Mouse (Mus musculus): ENCODE results near the gene Trpm3. TPM values are rescaled to one million over a fixed set of nuclear protein-coding genes. Genes with fewer than 3 reads are reported as not detected.
A peak's percentile ranks its signal among the peaks of the same experiment; 100 is the strongest.

Trpm3 gene
- total RNA-seq, 1 experiment from 2014 or later = not detected

DNA sequence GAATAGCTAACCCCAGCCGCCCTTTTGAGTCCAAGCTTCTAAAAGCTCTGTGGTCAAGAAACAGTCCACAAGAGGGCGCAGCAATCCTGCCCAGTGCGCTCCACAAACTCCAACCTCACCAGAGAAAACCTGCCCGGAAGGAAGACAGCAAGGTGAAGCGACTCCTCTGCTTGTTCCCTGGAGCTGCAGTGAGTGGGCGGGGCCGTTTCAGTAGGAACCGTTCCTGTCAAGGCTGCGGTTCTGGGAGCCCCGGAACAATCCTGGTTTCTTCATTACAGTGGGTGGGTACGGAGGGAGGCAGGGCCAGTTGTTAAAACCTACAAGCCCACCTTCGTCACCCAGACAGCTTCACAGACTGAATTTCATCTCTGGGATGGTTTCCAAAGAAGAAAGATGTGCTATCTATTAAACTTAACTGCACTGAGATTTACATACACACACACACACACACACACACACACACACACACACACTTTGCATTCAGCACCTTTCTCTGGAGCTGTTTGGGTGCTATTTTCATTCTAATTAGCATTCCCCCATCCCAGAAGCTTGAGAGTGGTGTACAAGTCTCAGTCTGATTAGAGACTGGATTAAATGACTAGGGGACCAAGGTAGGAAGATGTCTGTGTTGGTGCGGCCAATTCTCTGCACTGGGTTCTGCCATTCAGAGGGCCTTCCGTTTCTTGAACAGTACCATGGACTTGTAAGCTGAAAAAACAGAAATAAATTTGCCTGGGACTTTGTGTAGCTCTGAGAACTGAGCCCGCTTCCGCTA, 777.2 kb downstream of the Trpm3 start:
- ATAC-seq (replicated peaks in 1 of 2; ENCODE audit: insufficient read depth in 1 of 2, low FRiP score in 2 of 2, low TSS enrichment in 1 of 2, low read depth in 1 of 2, poor library complexity in 2 of 2, severe bottlenecking in 2 of 2) = peak; percentile 76 to 87

GRCm38 (mm10) chr19:22916643-22917344, 777.9 kb downstream of the Trpm3 start:
- peak; percentile 19 to 29; a peak in 1 of 4 replicates for ATAC-seq (replicated peaks in 1 of 2; ENCODE audit: insufficient read depth in 1 of 2, low FRiP score in 2 of 2, low TSS enrichment in 1 of 2, low read depth in 1 of 2, poor library complexity in 2 of 2, severe bottlenecking in 2 of 2)

- ATAC-seq (replicated peaks in 1 of 2; ENCODE audit: insufficient read depth in 1 of 2, low FRiP score in 2 of 2, low TSS enrichment in 1 of 2, low read depth in 1 of 2, poor library complexity in 2 of 2, severe bottlenecking in 2 of 2) = no peak
These were observed 778.5 kb downstream of the Trpm3 start for GRCm38 (mm10) chr19:22917345-22917735.

DNA sequence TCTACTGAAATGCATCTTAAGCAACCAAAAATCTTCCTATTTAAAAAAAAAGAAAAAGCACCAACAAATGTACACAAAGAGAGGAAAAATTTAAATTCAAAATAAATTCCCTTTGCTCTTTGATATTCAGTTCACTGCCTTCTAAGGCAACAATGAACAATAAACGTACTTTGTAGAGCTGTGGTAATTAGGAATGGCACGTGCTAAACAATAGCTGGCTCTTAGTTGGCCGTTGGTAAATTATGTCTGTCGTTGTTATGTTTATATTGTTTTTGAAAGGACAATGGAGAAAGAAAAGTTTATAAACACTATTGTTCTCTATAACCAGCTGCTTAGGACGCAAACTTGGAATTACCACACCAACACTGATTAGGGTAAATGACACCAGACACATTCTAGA, 782.1 kb downstream of the Trpm3 start:
- ATAC-seq (replicated peaks in 1 of 2; ENCODE audit: insufficient read depth in 1 of 2, low FRiP score in 2 of 2, low TSS enrichment in 1 of 2, low read depth in 1 of 2, poor library complexity in 2 of 2, severe bottlenecking in 2 of 2) = no peak

GRCm38 (mm10) chr19:22922871-22923670, 784.2 kb downstream of the Trpm3 start:
- ATAC-seq (replicated peaks in 1 of 2; ENCODE audit: insufficient read depth in 1 of 2, low FRiP score in 2 of 2, low TSS enrichment in 1 of 2, low read depth in 1 of 2, poor library complexity in 2 of 2, severe bottlenecking in 2 of 2) = no peak

DNA sequence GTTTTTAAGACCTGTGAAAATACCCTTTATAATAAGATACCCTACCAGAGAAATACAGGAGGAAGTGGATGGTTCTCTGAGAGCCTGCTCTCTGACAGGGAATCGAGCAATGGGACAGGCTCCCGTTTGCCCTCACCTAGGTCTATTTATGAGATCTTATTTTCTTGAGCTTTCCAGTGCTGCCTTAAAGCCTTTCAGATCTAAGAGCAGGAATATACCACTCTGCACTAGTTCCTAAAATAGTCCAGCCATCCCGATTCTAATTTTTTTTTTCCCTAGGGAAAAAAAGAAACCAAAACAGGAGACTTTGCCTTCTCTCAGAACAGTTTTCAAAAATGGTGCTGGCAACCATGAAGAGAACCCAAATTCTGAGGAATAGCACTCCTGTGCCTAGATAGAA, 786.4 kb downstream of the Trpm3 start:
- no peak for ATAC-seq (replicated peaks in 1 of 2; ENCODE audit: insufficient read depth in 1 of 2, low FRiP score in 2 of 2, low TSS enrichment in 1 of 2, low read depth in 1 of 2, poor library complexity in 2 of 2, severe bottlenecking in 2 of 2)

GRCm38 (mm10) chr19:22926753-22927152, 787.9 kb downstream of the Trpm3 start:
- no peak for ATAC-seq (replicated peaks in 1 of 2; ENCODE audit: insufficient read depth in 1 of 2, low FRiP score in 2 of 2, low TSS enrichment in 1 of 2, low read depth in 1 of 2, poor library complexity in 2 of 2, severe bottlenecking in 2 of 2)

- no peak for ATAC-seq (replicated peaks in 1 of 2; ENCODE audit: insufficient read depth in 1 of 2, low FRiP score in 2 of 2, low TSS enrichment in 1 of 2, low read depth in 1 of 2, poor library complexity in 2 of 2, severe bottlenecking in 2 of 2)
These were observed 789.5 kb downstream of the Trpm3 start for GRCm38 (mm10) chr19:22928366-22928765.

DNA sequence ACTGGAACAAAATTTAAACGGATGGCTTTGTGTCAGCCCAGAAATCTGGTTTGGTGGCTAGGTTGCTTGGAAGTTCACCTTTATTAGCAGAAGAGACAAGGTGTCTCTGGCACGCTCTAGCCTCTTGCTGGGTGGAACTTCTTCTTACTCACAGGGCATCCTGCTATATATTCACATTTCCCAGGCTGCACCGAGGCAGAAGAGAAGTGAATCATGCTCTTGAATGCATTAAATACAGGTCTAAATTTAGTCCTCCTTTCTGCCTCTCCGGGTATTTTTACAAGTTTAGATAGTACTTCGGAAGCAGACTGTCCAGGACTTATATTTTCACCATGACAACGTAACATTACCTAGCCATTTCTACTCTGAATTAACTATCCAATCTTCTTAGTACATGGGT, 790.9 kb downstream of the Trpm3 start:
- no peak for ATAC-seq (replicated peaks in 1 of 2; ENCODE audit: insufficient read depth in 1 of 2, low FRiP score in 2 of 2, low TSS enrichment in 1 of 2, low read depth in 1 of 2, poor library complexity in 2 of 2, severe bottlenecking in 2 of 2)

- ATAC-seq (replicated peaks in 1 of 2; ENCODE audit: insufficient read depth in 1 of 2, low FRiP score in 2 of 2, low TSS enrichment in 1 of 2, low read depth in 1 of 2, poor library complexity in 2 of 2, severe bottlenecking in 2 of 2) = no peak
These were observed 791.6 kb downstream of the Trpm3 start for GRCm38 (mm10) chr19:22930368-22930834.

DNA sequence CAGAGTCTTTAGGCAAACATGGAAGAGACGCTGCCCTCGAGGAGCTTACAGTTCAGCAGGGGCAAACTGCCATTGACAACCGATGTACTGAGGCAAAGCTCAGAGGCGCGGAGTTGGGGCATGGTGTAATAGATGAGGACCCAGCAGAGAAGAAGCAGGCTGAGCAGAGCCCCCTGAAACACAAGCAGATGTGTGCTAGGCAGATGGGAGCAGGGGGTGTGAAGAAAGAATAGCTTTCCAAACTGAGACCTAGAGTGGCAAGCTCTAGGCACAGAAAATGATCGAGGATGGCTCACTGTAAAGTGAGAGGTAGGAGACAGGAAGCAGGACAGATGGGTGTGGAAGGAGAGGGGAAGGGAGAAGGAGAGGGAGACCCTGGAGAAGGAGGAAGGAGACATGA, 792.2 kb downstream of the Trpm3 start:
- no peak for ATAC-seq (replicated peaks in 1 of 2; ENCODE audit: insufficient read depth in 1 of 2, low FRiP score in 2 of 2, low TSS enrichment in 1 of 2, low read depth in 1 of 2, poor library complexity in 2 of 2, severe bottlenecking in 2 of 2)

GRCm38 (mm10) chr19:22935067-22935466, 796.2 kb downstream of the Trpm3 start:
- ATAC-seq (replicated peaks in 1 of 2; ENCODE audit: insufficient read depth in 1 of 2, low FRiP score in 2 of 2, low TSS enrichment in 1 of 2, low read depth in 1 of 2, poor library complexity in 2 of 2, severe bottlenecking in 2 of 2) = no peak

DNA sequence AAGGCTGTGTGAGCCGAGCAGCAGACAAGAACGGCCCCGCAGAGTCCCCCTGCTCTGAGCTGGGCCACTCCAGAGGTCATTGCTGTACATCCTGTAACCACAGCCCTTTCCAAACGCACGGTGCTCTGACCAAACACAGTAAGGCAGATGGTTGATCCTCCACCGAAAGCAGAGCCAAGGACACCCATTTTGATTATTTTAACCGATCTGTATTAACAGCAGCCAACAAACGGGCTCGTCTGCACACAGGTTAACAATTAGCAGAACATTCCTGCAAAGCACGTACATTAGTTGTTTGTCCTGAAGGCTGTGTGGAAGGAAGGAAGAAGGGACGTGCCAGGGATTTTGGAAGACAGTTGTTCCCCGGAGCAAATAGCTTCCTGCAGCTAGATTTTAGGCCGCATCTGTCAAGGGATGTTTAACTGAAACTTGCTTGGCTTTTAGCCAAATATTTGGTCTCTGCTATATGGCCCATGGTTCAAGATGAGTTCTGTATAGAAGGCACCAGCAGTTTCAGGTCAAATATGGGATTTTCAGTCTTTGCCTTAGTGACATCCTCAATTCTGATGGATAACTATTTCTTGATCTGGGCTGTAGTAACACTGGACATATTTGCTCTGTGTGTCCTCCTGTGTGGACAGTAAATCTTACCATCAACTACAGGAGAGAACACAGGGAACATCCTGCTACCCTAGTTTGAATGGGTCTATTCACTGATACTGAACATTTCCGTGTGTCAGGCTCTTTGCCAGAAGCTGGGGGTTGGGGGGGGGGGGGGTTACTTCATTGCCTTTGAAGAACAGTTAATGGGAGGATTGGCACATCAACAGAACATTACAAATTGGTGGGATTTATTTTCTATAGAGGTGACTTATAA, 800.2 kb downstream of the Trpm3 start:
- ATAC-seq (replicated peaks in 1 of 2; ENCODE audit: insufficient read depth in 1 of 2, low FRiP score in 2 of 2, low TSS enrichment in 1 of 2, low read depth in 1 of 2, poor library complexity in 2 of 2, severe bottlenecking in 2 of 2) = no peak

DNA sequence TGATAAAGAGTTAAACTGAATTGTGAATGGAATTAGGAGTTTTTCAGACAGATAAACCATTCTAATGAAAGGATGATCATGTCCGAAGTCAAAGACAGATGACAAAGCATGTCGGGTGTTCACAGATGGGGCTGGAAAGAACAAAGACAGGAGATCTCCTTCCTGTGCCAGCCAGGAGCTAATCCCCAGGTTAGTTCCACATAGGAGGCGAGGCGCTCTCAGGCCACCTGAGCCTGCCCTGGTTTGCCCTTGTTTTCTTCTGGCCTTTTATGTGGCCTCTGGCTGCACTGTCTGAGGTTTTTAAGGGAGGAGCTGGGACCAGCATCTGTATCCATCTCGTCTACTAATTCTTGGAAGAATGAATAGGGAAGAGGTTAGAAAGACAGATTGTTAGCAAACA, 801.0 kb downstream of the Trpm3 start:
- no peak for ATAC-seq (replicated peaks in 1 of 2; ENCODE audit: insufficient read depth in 1 of 2, low FRiP score in 2 of 2, low TSS enrichment in 1 of 2, low read depth in 1 of 2, poor library complexity in 2 of 2, severe bottlenecking in 2 of 2)

DNA sequence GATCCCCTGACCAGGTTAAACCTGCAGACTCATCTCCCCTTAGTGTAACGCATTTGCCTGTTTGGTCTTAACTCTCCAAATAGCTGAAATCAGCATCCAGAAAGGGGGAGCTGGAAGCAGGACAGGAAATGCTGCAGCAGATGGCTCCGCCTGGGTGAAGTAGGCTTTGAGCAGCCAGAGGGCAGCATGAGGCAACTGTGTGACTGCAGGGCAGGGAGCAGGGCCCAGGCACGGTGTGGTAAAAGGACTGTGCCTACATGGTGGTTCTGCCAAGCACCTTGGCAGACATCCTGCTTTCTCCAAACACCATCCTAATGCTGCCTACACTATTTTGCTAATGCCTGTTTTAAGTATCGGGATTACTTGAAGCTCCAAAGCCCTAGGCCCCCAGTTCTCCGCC, 801.6 kb downstream of the Trpm3 start:
- ATAC-seq (replicated peaks in 1 of 2; ENCODE audit: insufficient read depth in 1 of 2, low FRiP score in 2 of 2, low TSS enrichment in 1 of 2, low read depth in 1 of 2, poor library complexity in 2 of 2, severe bottlenecking in 2 of 2) = peak; percentile 75 to 96

GRCm38 (mm10) chr19:22940956-22941355, 802.1 kb downstream of the Trpm3 start:
- no peak for ATAC-seq (replicated peaks in 1 of 2; ENCODE audit: insufficient read depth in 1 of 2, low FRiP score in 2 of 2, low TSS enrichment in 1 of 2, low read depth in 1 of 2, poor library complexity in 2 of 2, severe bottlenecking in 2 of 2)

DNA sequence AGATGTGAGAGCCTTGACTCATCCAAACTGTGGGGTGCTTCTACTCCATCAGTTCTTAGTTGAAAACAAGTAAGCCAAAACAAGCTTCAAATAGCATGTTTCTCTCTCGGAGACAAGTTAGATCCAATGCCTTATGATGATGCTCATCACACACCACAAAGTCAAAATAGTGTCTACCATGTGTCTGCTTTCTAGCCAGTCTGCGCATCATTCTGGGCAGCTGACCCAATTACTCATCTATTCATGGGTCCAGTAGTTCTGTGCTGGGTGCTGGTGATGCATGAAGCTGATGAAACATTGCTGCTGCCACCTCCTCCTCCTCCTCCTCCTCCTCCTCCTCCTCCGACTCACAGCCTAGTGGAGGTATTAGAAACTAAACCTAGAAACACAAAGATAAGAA, 813.6 kb downstream of the Trpm3 start:
- ATAC-seq (replicated peaks in 1 of 2; ENCODE audit: insufficient read depth in 1 of 2, low FRiP score in 2 of 2, low TSS enrichment in 1 of 2, low read depth in 1 of 2, poor library complexity in 2 of 2, severe bottlenecking in 2 of 2) = no peak
